Mouse (Mus musculus) embryonic facial prominence, embryonic 10.5 days (tissue): Measurements from ENCODE around the gene Klhl21. TPM values are rescaled to one million over a fixed set of nuclear protein-coding genes. Genes with fewer than 3 reads are reported as not detected.

Experiments used
- DNase-seq: peaks from one replicate; pipeline ENCODE4 v3.0.0-alpha.2; 2017; ENCODE audit warnings: low spot score
- H3K27ac ChIP-seq: fragments of 300-500 bp; sonication (generic); replicated peaks from 2 replicates; pipeline ENCODE4 v1.5.1; 2016; ENCODE audit warnings: mild to moderate bottlenecking
- H3K27me3 ChIP-seq: fragments of 300-500 bp; sonication (generic); replicated peaks from 2 replicates; pipeline ENCODE4 v1.6.1; 2016; ENCODE audit warnings: low read depth, mild to moderate bottlenecking; ENCODE audit not compliant: poor library complexity, severe bottlenecking
- H3K36me3 ChIP-seq: fragments of 300-500 bp; sonication (generic); replicated peaks from 2 replicates; pipeline ENCODE4 v1.6.1; 2016; ENCODE audit warnings: mild to moderate bottlenecking, moderate library complexity
- H3K4me1 ChIP-seq: fragments of 300-500 bp; sonication (generic); 2 replicates; pipeline ENCODE4 v1.6.1; 2016
- H3K4me3 ChIP-seq: fragments of 300-500 bp; sonication (generic); 2 replicates; pipeline ENCODE4 v1.5.1; 2016; ENCODE audit warnings: mild to moderate bottlenecking, moderate library complexity
- H3K9me3 ChIP-seq: fragments of 300-500 bp; sonication (generic); 2 replicates; pipeline ENCODE4 v1.6.1; 2016; ENCODE audit warnings: mild to moderate bottlenecking
- WGBS: fragments of 180-500 bp; shearing (Covaris S2); methylation state at CpG from one replicate; pipeline ENCODE4 v1.1.7; 2016; 5-methylcytosine and 5-hydroxymethylcytosine counted together
- polyA plus RNA-seq: library from polyadenylated mRNA; unstranded; fragments of >200 nt; fragmentation: Nextera tagmentation; extraction: Ambion mirVana; gene quantifications from 2 replicates; pipeline ENCODE4 v1.2.1, GENCODE M21; 2016

Gene Klhl21
- polyA plus RNA-seq, 1 experiment from 2014 or later = 9.7 TPM

DNA sequence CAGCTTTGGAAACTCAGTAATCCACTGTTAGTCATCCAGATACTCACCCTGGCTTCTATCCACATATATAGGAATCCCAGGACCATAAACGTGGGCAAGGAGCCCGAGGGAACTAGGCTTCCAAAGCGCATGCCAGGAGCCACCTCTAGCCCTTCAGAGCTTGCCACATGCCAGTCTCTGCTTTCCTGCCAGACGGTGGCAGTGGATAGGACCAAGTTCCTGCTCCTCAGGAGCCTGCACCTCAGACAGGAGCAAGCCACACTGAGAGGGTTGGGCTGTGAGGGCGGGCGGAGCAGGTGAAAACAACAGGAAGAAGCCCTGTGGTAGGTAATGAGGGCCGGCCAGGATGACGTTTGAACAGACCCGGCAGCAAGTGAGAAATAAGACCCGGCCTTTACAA, 22.7 kb upstream of the Klhl21 start:
- H3K4me3 ChIP-seq = 0 out of 2 replicates have a peak overlapping the region, but pooled peaks have one; percentile 17
- peak overlapping the region; percentile 35; the same call in 1 of the 2 replicates for H3K27ac ChIP-seq
- H3K9me3 ChIP-seq = no peaks in the 10 kb centered on the region
- peaks cover 63% of the 10 kb centered on the region for H3K4me1 ChIP-seq
- DNase-seq = no peak
- 35% methylated on average over 10 of the region's 10 CpGs for WGBS
- H3K27me3 ChIP-seq = no peaks in the 10 kb centered on the region
- peaks cover 71% of the 10 kb centered on the region for H3K36me3 ChIP-seq

DNA sequence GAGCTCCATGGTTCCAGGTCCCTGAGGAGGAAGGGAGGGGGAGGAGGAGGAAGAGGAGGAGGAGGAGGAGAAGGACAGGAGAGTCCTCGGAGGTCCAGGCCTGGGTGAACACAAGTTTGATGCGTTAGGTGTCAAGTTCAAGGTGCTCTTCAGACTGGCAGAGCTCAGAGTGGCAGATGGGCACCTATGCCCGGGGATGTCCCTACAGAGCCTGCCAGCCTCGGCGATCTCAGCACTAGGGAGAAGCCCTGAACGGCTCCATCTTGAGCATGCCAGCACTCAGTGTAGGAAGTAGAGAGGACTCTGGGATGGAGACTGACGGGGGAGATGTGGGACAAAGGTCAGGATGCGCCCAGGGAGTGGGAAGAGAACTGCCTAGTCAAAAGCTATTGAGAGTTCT, 22.0 kb upstream of the Klhl21 start:
- Histone ChIP-seq H3K36me3 (peaks cover 71% of the 10 kb centered on the region), H3K4me1 (peaks cover 58% of the 10 kb centered on the region), H3K4me3 (peak overlapping the region; percentile 17; the same call in 1 of the 2 replicates), H3K27ac (no peak overlapping the region), H3K27me3 (no peaks in the 10 kb centered on the region), H3K9me3 (no peaks in the 10 kb centered on the region)
- DNase-seq = no peak
- WGBS = 69% methylated on average over 8 of the region's 8 CpGs

- H3K9me3 ChIP-seq = no peaks in the 10 kb centered on the region
- H3K27me3 ChIP-seq = no peaks in the 10 kb centered on the region
- peaks cover 52% of the 10 kb centered on the region for H3K4me1 ChIP-seq
- peak overlapping the region; percentile 89 for H3K4me3 ChIP-seq
- peaks cover 71% of the 10 kb centered on the region for H3K36me3 ChIP-seq
- H3K27ac ChIP-seq = peak overlapping the region; percentile 96
- 29% methylated on average over 10 of the region's 10 CpGs for WGBS
- DNase-seq = no peak
These were observed 20.6 kb upstream of the Klhl21 start for GRCm38 (mm10) chr4:151988014-151988341.

GRCm38 (mm10) chr4:151988342-151989109, 20.1 kb upstream of the Klhl21 start, which contains the start of gene Thap3:
Gene Thap3 (minus strand): TSS chr4:151988997.
- peak within 1 kb of the TSS; percentile 96 for H3K27ac ChIP-seq
- H3K4me1 ChIP-seq = peaks cover 50% of the 10 kb centered on the region
- peak within 1 kb of the TSS; percentile 89 for H3K4me3 ChIP-seq

DNA sequence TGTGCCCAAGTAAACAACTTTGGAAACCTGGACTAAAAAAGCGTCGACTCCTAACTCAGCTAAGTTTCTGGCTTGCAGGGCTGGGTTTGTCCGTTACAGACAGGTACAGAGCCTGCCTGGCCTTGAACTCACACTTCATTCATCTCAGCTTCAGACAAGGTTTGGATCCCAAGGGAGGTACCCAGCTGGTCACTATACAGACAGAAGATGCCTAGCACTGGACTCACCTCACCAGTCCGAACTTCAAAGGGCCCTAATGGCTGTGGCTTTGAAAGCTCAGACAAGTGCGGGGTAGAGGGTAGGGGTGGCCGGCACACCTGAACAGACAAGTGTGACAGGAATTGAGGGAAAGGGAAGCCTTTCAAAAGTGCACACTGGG, 19.5 kb upstream of the Klhl21 start:
- no peak for DNase-seq
- Histone ChIP-seq H3K4me1 (peaks cover 50% of the 10 kb centered on the region), H3K9me3 (no peaks in the 10 kb centered on the region), H3K27me3 (no peaks in the 10 kb centered on the region), H3K27ac (peak overlapping the region; percentile 96), H3K4me3 (peak overlapping the region; percentile 89), H3K36me3 (peaks cover 65% of the 10 kb centered on the region)
- 30% methylated on average over 6 of the region's 6 CpGs for WGBS

More at GRCm38 (mm10) chr4:151988342-151989109, 20.1 kb upstream of the Klhl21 start, which contains the start of gene Thap3:
- peak; percentile 86 for DNase-seq
- H3K36me3 ChIP-seq = peaks cover 71% of the 10 kb centered on the region
- H3K9me3 ChIP-seq = no peaks in the 10 kb centered on the region
- WGBS = 1% methylated on average over 54 of the region's 54 CpGs
- no peaks in the 10 kb centered on the region for H3K27me3 ChIP-seq

- Histone ChIP-seq H3K27ac (no peak overlapping the region), H3K4me1 (peaks cover 40% of the 10 kb centered on the region), H3K4me3 (no peak overlapping the region), H3K36me3 (peaks cover 42% of the 10 kb centered on the region), H3K27me3 (no peaks in the 10 kb centered on the region), H3K9me3 (no peaks in the 10 kb centered on the region)
- WGBS = 94% methylated on average over 9 of the region's 9 CpGs
- no peak for DNase-seq
These were observed 16.5 kb upstream of the Klhl21 start for GRCm38 (mm10) chr4:151992091-151992490.

GRCm38 (mm10) chr4:151993035-151993434, 15.6 kb upstream of the Klhl21 start:
- H3K36me3 ChIP-seq = peaks cover 41% of the 10 kb centered on the region
- no peak overlapping the region for H3K4me3 ChIP-seq
- no peaks in the 10 kb centered on the region for H3K9me3 ChIP-seq
- DNase-seq = no peak
- WGBS = 89% methylated on average over 6 of the region's 6 CpGs
- no peak overlapping the region for H3K27ac ChIP-seq
- peaks cover 40% of the 10 kb centered on the region for H3K4me1 ChIP-seq
- 0 out of 2 replicates have a peak, but pooled peaks cover 5% of the 10 kb centered on the region for H3K27me3 ChIP-seq

DNA sequence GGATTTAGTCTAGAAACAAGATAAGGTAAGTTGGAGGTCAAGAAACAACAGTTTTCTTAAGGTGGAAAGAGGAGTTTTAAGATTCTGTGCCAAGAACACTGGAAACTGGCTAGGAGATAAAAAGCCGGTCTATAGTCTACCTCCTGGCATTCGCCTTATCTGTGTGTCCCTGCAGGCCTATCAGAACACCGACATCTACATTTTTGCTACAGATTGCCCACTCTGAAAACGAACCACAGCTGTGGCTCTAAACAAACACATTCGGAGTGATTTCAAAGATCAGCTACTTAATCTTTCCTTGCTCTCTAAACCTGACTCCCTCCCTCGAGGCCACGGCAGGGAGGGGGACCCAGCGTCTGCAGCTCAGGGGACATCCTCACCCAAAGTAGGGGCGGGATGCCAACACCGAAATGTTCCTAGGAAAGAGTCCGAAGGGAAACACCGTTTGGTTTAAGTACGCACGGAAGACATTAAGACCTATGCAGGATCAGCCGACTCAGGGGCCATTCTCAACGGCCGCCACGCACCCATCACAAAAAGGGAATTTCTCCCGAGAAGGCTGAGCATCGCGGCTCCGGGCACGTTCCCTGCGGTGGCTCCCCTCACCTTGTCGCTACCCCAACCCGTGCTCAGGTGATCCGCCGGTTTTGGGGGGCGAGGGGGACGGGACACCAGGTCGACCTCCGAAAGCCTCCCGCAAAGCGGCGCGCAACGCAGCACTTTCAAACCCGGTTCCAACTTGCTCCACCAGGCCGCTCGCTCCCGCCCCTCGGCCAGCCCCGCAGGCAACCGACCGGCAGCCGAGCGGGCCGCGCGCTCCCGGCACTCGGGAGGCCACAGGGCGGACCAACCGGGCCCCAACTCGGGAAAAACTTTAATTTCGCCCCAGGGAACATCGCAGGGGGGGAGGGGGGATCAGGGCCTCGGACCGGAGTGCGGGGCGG, 14.1 kb upstream of the Klhl21 start:
- 0 out of 2 replicates have a peak, but pooled peaks cover 5% of the 10 kb centered on the region for H3K27me3 ChIP-seq
- H3K4me1 ChIP-seq = peaks cover 26% of the 10 kb centered on the region
- peak; percentile 68 for DNase-seq
- WGBS = under 1% methylated on average over 61 of the region's 61 CpGs
- H3K27ac ChIP-seq = peak overlapping the region; percentile 94
- peaks cover 40% of the 10 kb centered on the region for H3K36me3 ChIP-seq
- peak overlapping the region; percentile 100 for H3K4me3 ChIP-seq
- H3K9me3 ChIP-seq = no peaks in the 10 kb centered on the region

- Histone ChIP-seq H3K27ac (peak overlapping the region; percentile 94), H3K36me3 (peaks cover 29% of the 10 kb centered on the region), H3K4me1 (peaks cover 26% of the 10 kb centered on the region), H3K27me3 (0 out of 2 replicates have a peak, but pooled peaks cover 5% of the 10 kb centered on the region), H3K4me3 (peak overlapping the region; percentile 100), H3K9me3 (no peaks in the 10 kb centered on the region)
- 1% methylated on average over 99 of the region's 111 CpGs for WGBS
- no peak for DNase-seq
These were observed 13.0 kb upstream of the Klhl21 start for GRCm38 (mm10) chr4:151995371-151996172.

- under 1% methylated on average over 94 of the region's 94 CpGs for WGBS
- Histone ChIP-seq H3K27ac (peak within 1 kb of the TSS; percentile 94), H3K9me3 (no peaks in the 10 kb centered on the region), H3K27me3 (0 out of 2 replicates have a peak, but pooled peaks cover 5% of the 10 kb centered on the region), H3K4me3 (peak within 1 kb of the TSS; percentile 100), H3K4me1 (peaks cover 26% of the 10 kb centered on the region), H3K36me3 (peaks cover 21% of the 10 kb centered on the region)
- DNase-seq = peak; percentile 100
These were observed 12.2 kb upstream of the Klhl21 start, which contains the start of gene Phf13 for GRCm38 (mm10) chr4:151996173-151996950. Gene Phf13 (minus strand): TSS chr4:151996258.

DNA sequence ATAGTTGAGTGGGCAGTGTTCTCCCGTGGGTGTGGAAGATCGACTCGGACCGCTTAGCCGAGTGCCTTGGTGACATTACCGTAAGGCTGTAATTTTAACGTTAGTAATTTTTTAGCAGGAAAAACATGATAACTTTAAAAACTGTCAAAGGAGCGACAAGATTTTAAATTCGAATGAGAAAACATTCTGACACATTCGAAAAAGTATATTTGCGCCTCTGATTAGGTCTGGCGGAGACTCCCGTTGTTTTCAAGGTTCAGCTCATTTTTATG, 11.7 kb upstream of the Klhl21 start:
- H3K4me3 ChIP-seq = peak overlapping the region; percentile 100
- 0 out of 2 replicates have a peak, but pooled peaks cover 5% of the 10 kb centered on the region for H3K27me3 ChIP-seq
- peaks cover 16% of the 10 kb centered on the region for H3K36me3 ChIP-seq
- no peak for DNase-seq
- H3K9me3 ChIP-seq = no peaks in the 10 kb centered on the region
- H3K27ac ChIP-seq = peak overlapping the region; percentile 94
- peaks cover 26% of the 10 kb centered on the region for H3K4me1 ChIP-seq
- WGBS = 7% methylated on average over 13 of the region's 13 CpGs
